Mouse (Mus musculus): ENCODE data around the gene Il17d. TPM values are rescaled to one million over a fixed set of nuclear protein-coding genes. Genes with fewer than 3 reads are reported as not detected.

Il17d gene
- polyA plus RNA-seq, 1 experiment, result 1.5 TPM

DNA sequence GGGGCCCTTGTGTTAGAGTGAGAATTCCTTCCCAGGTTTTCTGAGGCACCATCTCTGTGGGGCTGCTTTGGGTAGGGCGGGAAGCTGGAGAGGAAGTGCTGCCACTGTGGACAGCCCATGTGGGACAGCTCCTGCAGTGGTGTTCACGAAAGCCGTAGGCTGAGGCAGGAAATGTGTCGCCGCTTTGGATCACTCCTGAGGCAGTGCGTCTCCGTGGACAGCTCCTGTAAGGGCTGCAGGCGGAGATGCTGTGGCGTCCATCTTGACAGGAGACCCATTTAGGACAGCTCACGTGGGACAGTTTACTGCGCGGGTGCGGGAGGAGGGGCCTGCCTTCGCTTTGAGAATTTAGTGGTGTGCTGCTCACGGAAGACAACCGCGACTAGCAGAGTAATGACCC is 20.9 kb downstream of the Il17d start:
- Histone ChIP-seq H3K36me3 (ENCODE audit: control insufficient read depth, insufficient read depth, low read length) (no peaks in the 10 kb centered on the region), H3K27me3 (replicated peaks; ENCODE audit: control insufficient read depth, insufficient read depth, low read length) (no peaks in the 10 kb centered on the region), H3K27ac (ENCODE audit: insufficient read depth, low read depth, low read length) (no peak overlapping the region), H3K4me1 (ENCODE audit: control insufficient read depth, insufficient read depth, low read length) (no peaks in the 10 kb centered on the region), H3K4me3 (ENCODE audit: insufficient read depth, low read depth, low read length) (no peak overlapping the region)
- no peak for DNase-seq
- WGBS, result 83% methylated on average over 17 of the region's 17 CpGs
- TF ChIP-seq CTCF (conservative IDR thresholded peaks at IDR 0.05; ENCODE audit: insufficient read depth, insufficient read length, low read depth, low read length) (no peak), POLR2A (IDR thresholded peaks at IDR 0.05; ENCODE audit: low read depth, low read length) (no peak)

DNA sequence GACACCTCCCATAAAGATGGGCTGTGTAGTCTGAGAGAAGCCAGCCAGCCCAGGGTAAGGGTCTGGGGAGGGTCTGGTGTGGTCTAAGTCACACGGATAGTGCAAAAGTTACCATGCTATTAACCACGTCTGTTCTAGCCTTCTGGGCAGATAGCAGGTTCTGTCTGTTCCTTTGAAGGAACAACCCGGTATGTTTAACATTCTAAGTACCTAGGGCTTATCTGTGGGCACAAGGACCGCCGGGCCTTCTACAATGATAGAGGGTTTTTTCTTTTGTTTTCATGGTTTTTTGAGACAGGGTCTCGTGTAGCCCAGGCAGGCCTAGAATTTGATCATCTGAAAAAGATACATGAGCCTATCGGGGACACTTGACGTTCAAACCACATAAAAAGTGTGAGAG is 21.6 kb downstream of the Il17d start:
- 93% methylated on average over 8 of the region's 8 CpGs for WGBS
- Histone ChIP-seq H3K4me3 (ENCODE audit: insufficient read depth, low read depth, low read length) (no peak overlapping the region), H3K27ac (ENCODE audit: insufficient read depth, low read depth, low read length) (no peak overlapping the region)

GRCm38 (mm10) chr14:57546557-57547021 is 22.0 kb downstream of the Il17d start:
- Histone ChIP-seq H3K27ac (ENCODE audit: insufficient read depth, low read depth, low read length) (no peak overlapping the region), H3K36me3 (ENCODE audit: control insufficient read depth, insufficient read depth, low read length) (no peaks in the 10 kb centered on the region), H3K4me1 (ENCODE audit: control insufficient read depth, insufficient read depth, low read length) (no peaks in the 10 kb centered on the region), H3K4me3 (ENCODE audit: insufficient read depth, low read depth, low read length) (no peak overlapping the region), H3K27me3 (replicated peaks; ENCODE audit: control insufficient read depth, insufficient read depth, low read length) (no peaks in the 10 kb centered on the region)
- 18% methylated on average over 13 of the region's 13 CpGs for WGBS
- DNase-seq, result no peak
- TF ChIP-seq CTCF (conservative IDR thresholded peaks at IDR 0.05; ENCODE audit: insufficient read depth, insufficient read length, low read depth, low read length) (no peak), POLR2A (IDR thresholded peaks at IDR 0.05; ENCODE audit: low read depth, low read length) (no peak)

More for the DNA sequence above, 21.6 kb downstream of the Il17d start:
- no peak for DNase-seq
- no peaks in the 10 kb centered on the region for H3K27me3 ChIP-seq (replicated peaks; ENCODE audit: control insufficient read depth, insufficient read depth, low read length)
- no peaks in the 10 kb centered on the region for H3K36me3 ChIP-seq (ENCODE audit: control insufficient read depth, insufficient read depth, low read length)
- no peaks in the 10 kb centered on the region for H3K4me1 ChIP-seq (ENCODE audit: control insufficient read depth, insufficient read depth, low read length)
- TF ChIP-seq POLR2A (IDR thresholded peaks at IDR 0.05; ENCODE audit: low read depth, low read length) (no peak), CTCF (conservative IDR thresholded peaks at IDR 0.05; ENCODE audit: insufficient read depth, insufficient read length, low read depth, low read length) (no peak)

GRCm38 (mm10) chr14:57547062-57547461 is 22.5 kb downstream of the Il17d start:
- Histone ChIP-seq H3K36me3 (ENCODE audit: control insufficient read depth, insufficient read depth, low read length) (no peaks in the 10 kb centered on the region), H3K4me3 (ENCODE audit: insufficient read depth, low read depth, low read length) (no peak overlapping the region), H3K4me1 (ENCODE audit: control insufficient read depth, insufficient read depth, low read length) (no peaks in the 10 kb centered on the region), H3K27me3 (replicated peaks; ENCODE audit: control insufficient read depth, insufficient read depth, low read length) (no peaks in the 10 kb centered on the region), H3K27ac (ENCODE audit: insufficient read depth, low read depth, low read length) (no peak overlapping the region)
- DNase-seq, result no peak
- no peak for TF ChIP-seq CTCF (conservative IDR thresholded peaks at IDR 0.05; ENCODE audit: insufficient read depth, insufficient read length, low read depth, low read length)
- no peak for TF ChIP-seq POLR2A (IDR thresholded peaks at IDR 0.05; ENCODE audit: low read depth, low read length)
- WGBS, result 84% methylated on average over 5 of the region's 5 CpGs

DNA sequence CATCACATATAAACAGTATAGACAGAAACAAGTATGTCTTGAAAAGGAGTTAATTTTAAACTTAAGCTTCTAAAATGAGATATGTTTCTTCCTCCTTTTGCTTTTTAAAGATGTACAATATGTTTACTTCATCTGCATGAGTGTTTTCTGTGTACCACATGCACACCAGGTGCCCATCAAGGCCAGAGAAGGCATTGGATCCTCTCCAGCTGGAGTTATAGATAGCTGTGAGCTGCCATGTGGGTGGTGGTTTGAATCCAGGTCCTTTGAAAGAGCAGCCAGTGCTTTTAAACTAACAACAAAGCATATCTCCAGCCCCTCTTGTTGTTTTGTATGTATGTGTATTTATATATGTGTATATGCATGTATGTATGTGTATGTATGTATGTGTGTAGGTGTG is 28.4 kb downstream of the Il17d start:
- H3K27ac ChIP-seq (ENCODE audit: insufficient read depth, low read depth, low read length), result no peak overlapping the region
- TF ChIP-seq POLR2A (IDR thresholded peaks at IDR 0.05; ENCODE audit: low read depth, low read length) (no peak), CTCF (conservative IDR thresholded peaks at IDR 0.05; ENCODE audit: insufficient read depth, insufficient read length, low read depth, low read length) (no peak)
- no peak for DNase-seq
- no peak overlapping the region for H3K4me3 ChIP-seq (ENCODE audit: insufficient read depth, low read depth, low read length)
- H3K27me3 ChIP-seq (replicated peaks; ENCODE audit: control insufficient read depth, insufficient read depth, low read length), result no peaks in the 10 kb centered on the region
- H3K36me3 ChIP-seq (ENCODE audit: control insufficient read depth, insufficient read depth, low read length), result no peaks in the 10 kb centered on the region
- no peaks in the 10 kb centered on the region for H3K4me1 ChIP-seq (ENCODE audit: control insufficient read depth, insufficient read depth, low read length)

DNA sequence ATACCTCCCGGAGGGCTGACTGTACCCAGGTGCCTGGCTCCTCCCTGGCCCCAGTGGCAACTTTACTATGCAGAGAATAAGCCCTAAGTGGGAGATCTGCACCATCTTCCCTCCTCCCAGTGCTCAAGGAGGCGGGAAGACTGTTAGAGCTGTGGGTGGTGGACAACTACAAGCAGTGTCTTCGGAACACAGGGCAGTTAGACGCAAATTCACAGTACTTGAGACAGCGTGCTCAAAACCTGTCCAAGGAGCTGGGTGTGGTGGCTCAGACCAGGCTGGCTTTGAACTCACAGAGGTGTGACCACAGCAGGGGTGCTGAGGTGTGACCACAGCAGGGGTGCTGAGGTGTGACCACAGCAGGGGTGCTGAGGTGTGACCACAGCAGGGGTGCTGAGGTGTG is 29.9 kb downstream of the Il17d start:
- Histone ChIP-seq H3K4me1 (ENCODE audit: control insufficient read depth, insufficient read depth, low read length) (no peaks in the 10 kb centered on the region), H3K4me3 (ENCODE audit: insufficient read depth, low read depth, low read length) (no peak overlapping the region), H3K27ac (ENCODE audit: insufficient read depth, low read depth, low read length) (no peak overlapping the region), H3K36me3 (ENCODE audit: control insufficient read depth, insufficient read depth, low read length) (no peaks in the 10 kb centered on the region), H3K27me3 (replicated peaks; ENCODE audit: control insufficient read depth, insufficient read depth, low read length) (no peaks in the 10 kb centered on the region)
- DNase-seq, result no peak
- no peak for TF ChIP-seq CTCF (conservative IDR thresholded peaks at IDR 0.05; ENCODE audit: insufficient read depth, insufficient read length, low read depth, low read length)
- 92% methylated on average over 5 of the region's 5 CpGs for WGBS

DNA sequence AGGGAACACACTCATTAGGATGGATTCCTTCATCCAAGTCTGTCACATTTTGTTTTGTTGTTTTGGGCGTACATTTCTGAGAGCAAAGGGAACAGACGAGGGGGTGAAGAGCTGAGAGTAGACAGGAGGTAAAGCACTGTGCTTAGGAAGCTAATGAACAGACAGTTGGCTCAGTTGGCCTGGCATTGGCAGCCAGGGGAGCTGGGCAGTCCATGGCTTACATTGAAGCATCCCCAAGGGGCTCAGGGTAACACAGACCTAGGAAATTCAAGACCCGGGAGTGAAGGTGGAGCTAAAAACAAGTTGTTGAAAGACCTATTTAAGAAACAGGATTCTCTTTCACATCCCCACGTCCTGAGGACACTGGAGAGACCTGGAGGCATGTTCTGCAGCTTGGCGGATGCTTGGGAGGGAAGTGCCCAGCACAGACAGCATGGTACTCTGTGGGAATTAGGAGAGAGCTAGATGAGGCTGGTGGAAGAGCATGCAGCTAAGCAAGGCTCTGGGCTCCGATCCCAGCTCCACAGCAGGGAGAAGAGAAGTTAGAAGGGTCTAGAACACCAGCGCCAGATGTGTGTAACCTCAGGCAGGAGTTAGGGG is 31.0 kb downstream of the Il17d start:
- 90% methylated on average over 7 of the region's 7 CpGs for WGBS
- no peak for TF ChIP-seq CTCF (conservative IDR thresholded peaks at IDR 0.05; ENCODE audit: insufficient read depth, insufficient read length, low read depth, low read length)
- no peak for TF ChIP-seq POLR2A (IDR thresholded peaks at IDR 0.05; ENCODE audit: low read depth, low read length)

More for the DNA sequence above, 31.0 kb downstream of the Il17d start:
- Histone ChIP-seq H3K4me3 (ENCODE audit: insufficient read depth, low read depth, low read length) (no peak overlapping the region), H3K27ac (ENCODE audit: insufficient read depth, low read depth, low read length) (no peak overlapping the region), H3K36me3 (ENCODE audit: control insufficient read depth, insufficient read depth, low read length) (no peaks in the 10 kb centered on the region), H3K27me3 (replicated peaks; ENCODE audit: control insufficient read depth, insufficient read depth, low read length) (no peaks in the 10 kb centered on the region), H3K4me1 (ENCODE audit: control insufficient read depth, insufficient read depth, low read length) (no peaks in the 10 kb centered on the region)
- DNase-seq, result no peak

Data from kidney, adult 2 months (tissue).